Mouse (Mus musculus): ENCODE measurements around the gene Cst9. TPM values are rescaled to one million over a fixed set of nuclear protein-coding genes. Genes with fewer than 3 reads are reported as not detected.
A peak's percentile ranks its signal among the peaks of the same experiment; 100 is the strongest.

The Cst9 gene
- not detected in 2 replicates for polyA plus RNA-seq (2016; fragmentation: Nextera tagmentation; extraction: Ambion mirVana)

GRCm38 (mm10) chr2:148834912-148835311 is at the start of gene Cst9:
Cst9 (plus strand) TSS chr2:148835147.
- 79% methylated on average over 4 of the region's 4 CpGs for WGBS
- H3K4me1 ChIP-seq (replicated peaks), result no peaks in the 10 kb centered on the region
- DNase-seq (ENCODE audit: low spot score), result no peak
- no peaks in the 10 kb centered on the region for H3K27me3 ChIP-seq (ENCODE audit: insufficient read depth, poor library complexity, severe bottlenecking)
- H3K36me3 ChIP-seq, result no peaks in the 10 kb centered on the region
- no peak within 1 kb of the TSS for H3K4me3 ChIP-seq
- H3K9me3 ChIP-seq, result no peaks in the 10 kb centered on the region
- H3K27ac ChIP-seq, result no peak within 1 kb of the TSS

- H3K27me3 ChIP-seq (ENCODE audit: insufficient read depth, poor library complexity, severe bottlenecking), result no peaks in the 10 kb centered on the region
- H3K36me3 ChIP-seq, result no peaks in the 10 kb centered on the region
- no peaks in the 10 kb centered on the region for H3K9me3 ChIP-seq
- H3K4me1 ChIP-seq (replicated peaks), result no peaks in the 10 kb centered on the region
- 95% methylated on average over 6 of the region's 6 CpGs for WGBS
- no peak within 1 kb of the TSS for H3K4me3 ChIP-seq
- no peak for DNase-seq (ENCODE audit: low spot score)
- no peak within 1 kb of the TSS for H3K27ac ChIP-seq
Observed at GRCm38 (mm10) chr2:148789142-148789541, 45.8 kb upstream of the Cst9 start, which contains the start of gene Cst12. Cst12 (plus strand) TSS chr2:148789361.

GRCm38 (mm10) chr2:148798485-148798884 is 36.5 kb upstream of the Cst9 start, which contains the start of gene Cst8:
Cst8 (plus strand) TSS chr2:148798785.
- Histone ChIP-seq H3K36me3 (no peaks in the 10 kb centered on the region), H3K4me3 (no peak within 1 kb of the TSS), H3K27me3 (ENCODE audit: insufficient read depth, poor library complexity, severe bottlenecking) (no peaks in the 10 kb centered on the region), H3K4me1 (replicated peaks) (no peaks in the 10 kb centered on the region), H3K27ac (no peak within 1 kb of the TSS), H3K9me3 (no peaks in the 10 kb centered on the region)
- 87% methylated on average over 1 of the region's 1 CpGs for WGBS
- no peak for DNase-seq (ENCODE audit: low spot score)

- 82% methylated on average over 3 of the region's 3 CpGs for WGBS
- no peaks in the 10 kb centered on the region for H3K36me3 ChIP-seq
Observed at GRCm38 (mm10) chr2:148801491-148801921, 33.4 kb upstream of the Cst9 start.

GRCm38 (mm10) chr2:148806696-148807095 is 28.3 kb upstream of the Cst9 start:
- Histone ChIP-seq H3K36me3 (no peaks in the 10 kb centered on the region), H3K27ac (no peak overlapping the region), H3K27me3 (ENCODE audit: insufficient read depth, poor library complexity, severe bottlenecking) (no peaks in the 10 kb centered on the region), H3K4me3 (no peak overlapping the region), H3K4me1 (replicated peaks) (no peaks in the 10 kb centered on the region), H3K9me3 (no peaks in the 10 kb centered on the region)
- WGBS, result 83% methylated on average over 6 of the region's 6 CpGs
- no peak for DNase-seq (ENCODE audit: low spot score)

More at GRCm38 (mm10) chr2:148801491-148801921, 33.4 kb upstream of the Cst9 start:
- H3K27ac ChIP-seq, result no peak overlapping the region
- no peaks in the 10 kb centered on the region for H3K4me1 ChIP-seq (replicated peaks)
- H3K4me3 ChIP-seq, result no peak overlapping the region
- no peaks in the 10 kb centered on the region for H3K27me3 ChIP-seq (ENCODE audit: insufficient read depth, poor library complexity, severe bottlenecking)
- no peaks in the 10 kb centered on the region for H3K9me3 ChIP-seq
- no peak for DNase-seq (ENCODE audit: low spot score)

GRCm38 (mm10) chr2:148819909-148820308 is 15.0 kb upstream of the Cst9 start, which contains the start of gene Cst13:
Cst13 (plus strand) TSS chr2:148820081.
- no peaks in the 10 kb centered on the region for H3K9me3 ChIP-seq
- H3K4me1 ChIP-seq (replicated peaks), result no peaks in the 10 kb centered on the region
- no peak within 1 kb of the TSS for H3K27ac ChIP-seq
- H3K36me3 ChIP-seq, result no peaks in the 10 kb centered on the region
- H3K27me3 ChIP-seq (ENCODE audit: insufficient read depth, poor library complexity, severe bottlenecking), result no peaks in the 10 kb centered on the region
- no peak within 1 kb of the TSS for H3K4me3 ChIP-seq
- no peak for DNase-seq (ENCODE audit: low spot score)

- no peak for DNase-seq (ENCODE audit: low spot score)
- no peaks in the 10 kb centered on the region for H3K27me3 ChIP-seq (ENCODE audit: insufficient read depth, poor library complexity, severe bottlenecking)
- no peak overlapping the region for H3K4me3 ChIP-seq
- WGBS, result 75% methylated on average over 1 of the region's 1 CpGs
- no peaks in the 10 kb centered on the region for H3K36me3 ChIP-seq
- H3K4me1 ChIP-seq (replicated peaks), result no peaks in the 10 kb centered on the region
- no peaks in the 10 kb centered on the region for H3K9me3 ChIP-seq
- no peak overlapping the region for H3K27ac ChIP-seq
Observed at GRCm38 (mm10) chr2:148825986-148826385, 9.0 kb upstream of the Cst9 start.

GRCm38 (mm10) chr2:148838075-148838777 is 3.3 kb downstream of the Cst9 start:
- WGBS, result 83% methylated on average over 5 of the region's 5 CpGs
- no peaks in the 10 kb centered on the region for H3K9me3 ChIP-seq

GRCm38 (mm10) chr2:148839224-148839623 is 4.3 kb downstream of the Cst9 start:
- H3K4me1 ChIP-seq (replicated peaks), result no peaks in the 10 kb centered on the region
- DNase-seq (ENCODE audit: low spot score), result no peak
- no peak overlapping the region for H3K4me3 ChIP-seq
- no peak overlapping the region for H3K27ac ChIP-seq
- H3K36me3 ChIP-seq, result no peaks in the 10 kb centered on the region
- WGBS, result 81% methylated on average over 2 of the region's 2 CpGs
- H3K27me3 ChIP-seq (ENCODE audit: insufficient read depth, poor library complexity, severe bottlenecking), result no peaks in the 10 kb centered on the region
- H3K9me3 ChIP-seq, result no peaks in the 10 kb centered on the region

More at GRCm38 (mm10) chr2:148838075-148838777, 3.3 kb downstream of the Cst9 start:
- Histone ChIP-seq H3K36me3 (no peaks in the 10 kb centered on the region), H3K27ac (no peak overlapping the region), H3K4me1 (replicated peaks) (no peaks in the 10 kb centered on the region), H3K27me3 (ENCODE audit: insufficient read depth, poor library complexity, severe bottlenecking) (no peaks in the 10 kb centered on the region), H3K4me3 (no peak overlapping the region)
- no peak for DNase-seq (ENCODE audit: low spot score)

GRCm38 (mm10) chr2:148851116-148851906 is 16.4 kb downstream of the Cst9 start:
- WGBS, result 48% methylated on average over 8 of the region's 8 CpGs
- peak; percentile 59 for DNase-seq (ENCODE audit: low spot score)
- no peaks in the 10 kb centered on the region for H3K27me3 ChIP-seq (ENCODE audit: insufficient read depth, poor library complexity, severe bottlenecking)

GRCm38 (mm10) chr2:148856630-148857400 is 21.9 kb downstream of the Cst9 start:
- Histone ChIP-seq H3K27ac (no peak overlapping the region), H3K27me3 (ENCODE audit: insufficient read depth, poor library complexity, severe bottlenecking) (no peaks in the 10 kb centered on the region), H3K4me3 (no peak overlapping the region), H3K4me1 (replicated peaks) (no peaks in the 10 kb centered on the region), H3K36me3 (no peaks in the 10 kb centered on the region), H3K9me3 (no peaks in the 10 kb centered on the region)
- WGBS, result 74% methylated on average over 8 of the region's 8 CpGs
- no peak for DNase-seq (ENCODE audit: low spot score)

More at GRCm38 (mm10) chr2:148851116-148851906, 16.4 kb downstream of the Cst9 start:
- H3K9me3 ChIP-seq, result no peaks in the 10 kb centered on the region
- no peaks in the 10 kb centered on the region for H3K4me1 ChIP-seq (replicated peaks)
- no peak overlapping the region for H3K4me3 ChIP-seq
- H3K27ac ChIP-seq, result no peak overlapping the region
- no peaks in the 10 kb centered on the region for H3K36me3 ChIP-seq

GRCm38 (mm10) chr2:148857506-148857905 is 22.6 kb downstream of the Cst9 start:
- H3K27ac ChIP-seq, result no peak overlapping the region
- H3K27me3 ChIP-seq (ENCODE audit: insufficient read depth, poor library complexity, severe bottlenecking), result no peaks in the 10 kb centered on the region
- H3K9me3 ChIP-seq, result no peaks in the 10 kb centered on the region
- DNase-seq (ENCODE audit: low spot score), result no peak
- H3K4me3 ChIP-seq, result no peak overlapping the region
- no peaks in the 10 kb centered on the region for H3K36me3 ChIP-seq
- H3K4me1 ChIP-seq (replicated peaks), result no peaks in the 10 kb centered on the region
- WGBS, result 89% methylated on average over 4 of the region's 4 CpGs
